Mouse (Mus musculus) kidney, adult 2 months (tissue): ENCODE measurements around the gene Rap1gap.

ENCODE experiments used
- CTCF ChIP-seq: fragments of 200-500 bp; conservative IDR thresholded peaks from 2 replicates; pipeline ENCODE4 v1.5.1; 2011; ENCODE audit warnings: low read depth, mild to moderate bottlenecking, control low read depth, low read length, moderate library complexity, mixed read lengths; ENCODE audit not compliant: insufficient read depth, insufficient read length
- POLR2A ChIP-seq: fragments of 200-500 bp; IDR thresholded peaks from one replicate; pipeline ENCODE4 v1.6.1; 2011; ENCODE audit warnings: low read depth, low read length, control low read depth

- TF ChIP-seq CTCF (no peak), POLR2A (no peak)
Measured at GRCm38 (mm10) chr4:137697156-137697885, 32.8 kb downstream of the Rap1gap start.
